Mouse (Mus musculus): ENCODE results near the gene 1700021F05Rik. TPM values are rescaled to one million over a fixed set of nuclear protein-coding genes. Genes with fewer than 3 reads are reported as not detected.
A peak's percentile ranks its signal among the peaks of the same experiment; 100 is the strongest.

Gene 1700021F05Rik
- total RNA-seq, 1 experiment, result 32.9 TPM

DNA sequence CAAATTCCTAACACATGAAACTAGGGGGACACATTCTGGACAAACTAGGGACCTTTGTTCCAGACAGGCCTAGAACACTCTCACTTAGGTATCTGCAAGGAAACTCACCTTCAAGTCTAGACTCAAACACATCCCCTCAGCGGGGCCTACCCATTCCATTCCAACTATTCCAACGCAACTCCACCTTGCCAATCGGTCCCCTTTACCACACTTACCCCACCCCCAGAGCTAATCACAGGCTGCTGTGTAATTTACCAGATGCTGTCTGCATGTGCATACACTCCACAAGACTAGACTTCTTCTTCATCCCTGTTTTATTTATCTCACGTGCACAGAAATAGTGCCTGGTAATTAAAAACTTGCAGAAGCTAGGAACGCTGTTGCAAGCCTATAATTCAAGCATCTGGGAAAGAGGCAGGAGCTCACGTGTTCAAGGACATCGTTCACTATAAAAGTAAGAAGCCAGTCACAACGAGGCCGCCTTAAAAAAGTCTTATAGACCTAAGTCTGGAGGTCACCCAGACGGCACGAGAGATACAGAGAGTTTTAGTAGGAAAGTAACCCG lies 966 bp downstream of the 1700021F05Rik start:
- Histone ChIP-seq H3K27ac (ENCODE audit: insufficient read depth, low read depth, low read length, poor library complexity, severe bottlenecking) (no peak overlapping the region), H3K4me1 (ENCODE audit: control insufficient read depth in 2 of 2, insufficient read depth in 2 of 2, low read length in 2 of 2, poor library complexity in 1 of 2) (peaks cover 0 to 7% of the 10 kb centered on the region in 2 experiments; a peak in 1 of 4 replicates), H3K36me3 (ENCODE audit: control insufficient read depth, insufficient read depth, low read length, poor library complexity, severe bottlenecking) (peaks cover 7% of the 10 kb centered on the region), H3K9ac (ENCODE audit: insufficient read depth, low read depth, low read length, poor library complexity, severe bottlenecking) (peak overlapping the region; percentile 91), H3K9me3 (ENCODE audit: control insufficient read depth, insufficient read depth, low read depth, low read length) (no peaks in the 10 kb centered on the region), H3K4me3 (ENCODE audit: insufficient read depth in 1 of 2, low read depth in 1 of 2, low read length in 2 of 2, poor library complexity in 1 of 2, severe bottlenecking in 1 of 2) (peak overlapping the region; percentile 84 to 91)
- DNase-seq (ENCODE audit: low read depth, low spot score), result no peak
- TF ChIP-seq CHD2 (IDR thresholded peaks at IDR 0.05; ENCODE audit: low read depth, low read length), result no peak
- no peak for TF ChIP-seq HCFC1 (IDR thresholded peaks at IDR 0.05; ENCODE audit: borderline replicate concordance, insufficient read depth, low read length)
- no peak for TF ChIP-seq ZC3H11A (IDR thresholded peaks at IDR 0.05; ENCODE audit: borderline replicate concordance, low read depth, low read length)
- in situ Hi-C loops (cut with MboI; ENCODE audit: low sequenced_read_pairs in 2 of 2, unreplicated experiment in 2 of 2), result no loop called here

GRCm38 (mm10) chr10:43538831-43539230 lies 2.0 kb downstream of the 1700021F05Rik start:
- Histone ChIP-seq H3K4me3 (ENCODE audit: insufficient read depth in 1 of 2, low read depth in 1 of 2, low read length in 2 of 2, poor library complexity in 1 of 2, severe bottlenecking in 1 of 2) (no peak overlapping the region), H3K27ac (ENCODE audit: insufficient read depth, low read depth, low read length, poor library complexity, severe bottlenecking) (no peak overlapping the region), H3K36me3 (ENCODE audit: control insufficient read depth, insufficient read depth, low read length, poor library complexity, severe bottlenecking) (peaks cover 7% of the 10 kb centered on the region), H3K4me1 (ENCODE audit: control insufficient read depth in 2 of 2, insufficient read depth in 2 of 2, low read length in 2 of 2, poor library complexity in 1 of 2) (peaks cover 0 to 7% of the 10 kb centered on the region in 2 experiments; a peak in 1 of 4 replicates), H3K9me3 (ENCODE audit: control insufficient read depth, insufficient read depth, low read depth, low read length) (no peaks in the 10 kb centered on the region), H3K9ac (ENCODE audit: insufficient read depth, low read depth, low read length, poor library complexity, severe bottlenecking) (no peak overlapping the region)
- DNase-seq (ENCODE audit: low read depth, low spot score), result no peak
- in situ Hi-C loops (cut with MboI; ENCODE audit: low sequenced_read_pairs in 2 of 2, unreplicated experiment in 2 of 2), result no loop called here
- TF ChIP-seq ZC3H11A (IDR thresholded peaks at IDR 0.05; ENCODE audit: borderline replicate concordance, low read depth, low read length), result no peak
- TF ChIP-seq ZNF384 (IDR thresholded peaks at IDR 0.05; ENCODE audit: low read depth, low read length), result no peak
- no peak for TF ChIP-seq MAFK (IDR thresholded peaks at IDR 0.05; ENCODE audit: insufficient read depth, low read depth, low read length)
- TF ChIP-seq CHD2 (IDR thresholded peaks at IDR 0.05; ENCODE audit: low read depth, low read length), result no peak
- no peak for TF ChIP-seq HCFC1 (IDR thresholded peaks at IDR 0.05; ENCODE audit: borderline replicate concordance, insufficient read depth, low read length)

DNA sequence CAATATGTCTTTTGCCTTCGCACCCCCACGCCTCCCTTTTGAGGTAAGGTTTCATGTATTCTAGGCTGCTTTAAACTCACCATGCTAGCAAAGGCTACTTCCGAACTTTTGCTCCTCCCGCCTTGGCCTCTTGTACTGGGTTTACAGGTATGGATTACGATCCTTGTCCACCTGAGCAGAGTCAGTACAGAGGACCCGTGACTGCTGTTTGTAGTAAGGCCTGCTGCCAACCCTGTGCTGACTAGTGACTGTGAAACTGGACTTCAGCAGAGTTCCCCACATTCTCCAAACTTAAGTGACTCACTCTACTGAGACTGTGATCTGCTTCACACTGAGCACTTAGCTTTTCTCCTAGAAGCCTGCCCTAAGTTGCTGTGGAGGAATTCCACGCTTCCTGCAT lies 3.1 kb downstream of the 1700021F05Rik start:
- no peak overlapping the region for H3K9ac ChIP-seq (ENCODE audit: insufficient read depth, low read depth, low read length, poor library complexity, severe bottlenecking)
- no peak for DNase-seq (ENCODE audit: low read depth, low spot score)
- no peaks in the 10 kb centered on the region for H3K9me3 ChIP-seq (ENCODE audit: control insufficient read depth, insufficient read depth, low read depth, low read length)
- no peak overlapping the region for H3K4me3 ChIP-seq (ENCODE audit: insufficient read depth in 1 of 2, low read depth in 1 of 2, low read length in 2 of 2, poor library complexity in 1 of 2, severe bottlenecking in 1 of 2)
- H3K36me3 ChIP-seq (ENCODE audit: control insufficient read depth, insufficient read depth, low read length, poor library complexity, severe bottlenecking), result peaks cover 12% of the 10 kb centered on the region
- in situ Hi-C loops (cut with MboI; ENCODE audit: low sequenced_read_pairs in 2 of 2, unreplicated experiment in 2 of 2), result no loop called here
- H3K4me1 ChIP-seq (ENCODE audit: control insufficient read depth in 2 of 2, insufficient read depth in 2 of 2, low read length in 2 of 2, poor library complexity in 1 of 2), result peaks cover 0 to 7% of the 10 kb centered on the region in 2 experiments; a peak in 1 of 4 replicates
- H3K27ac ChIP-seq (ENCODE audit: insufficient read depth, low read depth, low read length, poor library complexity, severe bottlenecking), result no peak overlapping the region
- TF ChIP-seq ZC3H11A (IDR thresholded peaks at IDR 0.05; ENCODE audit: borderline replicate concordance, low read depth, low read length), result no peak
- TF ChIP-seq ZNF384 (IDR thresholded peaks at IDR 0.05; ENCODE audit: low read depth, low read length), result no peak

DNA sequence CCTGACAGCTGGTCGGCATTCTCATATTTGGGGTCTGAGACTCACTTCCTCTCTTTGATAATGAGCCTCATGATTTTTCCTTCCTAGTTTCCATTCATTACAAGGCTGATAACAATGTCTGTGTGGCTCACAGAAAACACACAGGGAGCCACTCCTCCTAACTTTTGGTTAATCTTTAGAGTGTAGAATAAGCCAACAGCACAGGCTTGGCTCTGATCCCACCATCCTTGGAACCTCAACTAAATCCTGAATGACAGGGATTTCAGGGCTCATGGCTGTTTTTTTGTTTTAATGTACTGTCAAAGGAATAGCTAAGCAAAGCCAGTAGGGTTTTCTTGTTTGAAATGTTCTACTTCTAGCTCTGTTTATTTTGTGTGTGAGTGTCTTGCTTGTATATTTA lies 6.4 kb downstream of the 1700021F05Rik start:
- TF ChIP-seq CHD2 (IDR thresholded peaks at IDR 0.05; ENCODE audit: low read depth, low read length) (no peak), MAFK (IDR thresholded peaks at IDR 0.05; ENCODE audit: insufficient read depth, low read depth, low read length) (no peak), ZNF384 (IDR thresholded peaks at IDR 0.05; ENCODE audit: low read depth, low read length) (no peak), HCFC1 (IDR thresholded peaks at IDR 0.05; ENCODE audit: borderline replicate concordance, insufficient read depth, low read length) (no peak), ZC3H11A (IDR thresholded peaks at IDR 0.05; ENCODE audit: borderline replicate concordance, low read depth, low read length) (no peak)
- Histone ChIP-seq H3K36me3 (ENCODE audit: control insufficient read depth, insufficient read depth, low read length, poor library complexity, severe bottlenecking) (peaks cover 39% of the 10 kb centered on the region), H3K4me3 (ENCODE audit: insufficient read depth in 1 of 2, low read depth in 1 of 2, low read length in 2 of 2, poor library complexity in 1 of 2, severe bottlenecking in 1 of 2) (no peak overlapping the region), H3K9ac (ENCODE audit: insufficient read depth, low read depth, low read length, poor library complexity, severe bottlenecking) (no peak overlapping the region), H3K4me1 (ENCODE audit: control insufficient read depth in 2 of 2, insufficient read depth in 2 of 2, low read length in 2 of 2, poor library complexity in 1 of 2) (peaks cover 0 to 4% of the 10 kb centered on the region in 2 experiments; a peak in 1 of 4 replicates), H3K27ac (ENCODE audit: insufficient read depth, low read depth, low read length, poor library complexity, severe bottlenecking) (no peak overlapping the region), H3K9me3 (ENCODE audit: control insufficient read depth, insufficient read depth, low read depth, low read length) (no peaks in the 10 kb centered on the region)
- in situ Hi-C loops (cut with MboI; ENCODE audit: low sequenced_read_pairs in 2 of 2, unreplicated experiment in 2 of 2), result no loop called here
- no peak for DNase-seq (ENCODE audit: low read depth, low spot score)
